Mouse (Mus musculus) ES-Bruce4 (cell line): ENCODE data around the gene Meis2. TPM values are rescaled to one million over a fixed set of nuclear protein-coding genes. Genes with fewer than 3 reads are reported as not detected.

ENCODE experiments used
- H3K27ac ChIP-seq: 2 replicates; pipeline ENCODE4 v1.5.1; 2012; ENCODE audit warnings: low read length, inconsistent platforms; ENCODE audit not compliant: insufficient read depth
- H3K27me3 ChIP-seq: 2 replicates; pipeline ENCODE4 v1.6.1; 2012; ENCODE audit warnings: mild to moderate bottlenecking, low read length, inconsistent platforms; ENCODE audit not compliant: control insufficient read depth, poor library complexity, insufficient read depth, severe bottlenecking
- H3K36me3 ChIP-seq: 2 replicates; pipeline ENCODE4 v1.6.1; 2012; ENCODE audit warnings: inconsistent platforms, mild to moderate bottlenecking, low read length, moderate library complexity; ENCODE audit not compliant: control insufficient read depth, poor library complexity, insufficient read depth, severe bottlenecking
- H3K4me1 ChIP-seq: one replicate; pipeline ENCODE4 v1.8.1; 2011; ENCODE audit warnings: low read length; ENCODE audit not compliant: control insufficient read depth, insufficient read depth
- H3K4me3 ChIP-seq: 2 replicates; pipeline ENCODE4 v1.5.1; 2011; ENCODE audit warnings: low read depth, mild to moderate bottlenecking, low read length
- H3K9ac ChIP-seq: 2 replicates; pipeline ENCODE4 v1.6.1; 2012; ENCODE audit warnings: low read depth, mild to moderate bottlenecking, inconsistent platforms; ENCODE audit not compliant: poor library complexity, severe bottlenecking
- H3K9me3 ChIP-seq: replicated peaks from 2 replicates; pipeline ENCODE4 v1.6.1; 2012; ENCODE audit warnings: mild to moderate bottlenecking, low read length, inconsistent platforms; ENCODE audit not compliant: control insufficient read depth, poor library complexity, insufficient read depth, severe bottlenecking
- CTCF ChIP-seq: IDR thresholded peaks from one replicate; pipeline ENCODE4 v1.8.1; 2011; ENCODE audit warnings: low read depth, low read length
- EP300 ChIP-seq: IDR thresholded peaks from 2 replicates; pipeline ENCODE4 v1.6.1; 2011; ENCODE audit warnings: low read depth, low read length; ENCODE audit not compliant: insufficient read depth
- POLR2A ChIP-seq: IDR thresholded peaks from one replicate; pipeline ENCODE4 v1.8.1; 2011; ENCODE audit warnings: low read length; ENCODE audit not compliant: insufficient read depth
- polyA plus RNA-seq: library from polyadenylated mRNA; stranded (reverse); fragments of >200 nt; gene quantifications from 2 replicates; pipeline ENCODE4 v1.2.4, GENCODE M21; 2011; ENCODE audit warnings: low read depth; ENCODE audit not compliant: missing spikeins, insufficient read depth, insufficient read length

Meis2 gene
- polyA plus RNA-seq, 1 experiment, result 1.5 TPM

- TF ChIP-seq CTCF (no peak), EP300 (no peak), POLR2A (no peak)
- H3K9me3 ChIP-seq, result no peaks in the 10 kb centered on the region
- H3K4me3 ChIP-seq, result no peak overlapping the region
- no peaks in the 10 kb centered on the region for H3K36me3 ChIP-seq
- no peak overlapping the region for H3K27ac ChIP-seq
- H3K9ac ChIP-seq, result no peak overlapping the region
- H3K27me3 ChIP-seq, result peaks cover 31% of the 10 kb centered on the region
- H3K4me1 ChIP-seq, result no peaks in the 10 kb centered on the region
Measured at GRCm38 (mm10) chr2:116074061-116074460, 8.4 kb upstream of the Meis2 start.

GRCm38 (mm10) chr2:116073311-116073904 is 7.8 kb upstream of the Meis2 start:
- peaks cover 36% of the 10 kb centered on the region for H3K27me3 ChIP-seq
- no peaks in the 10 kb centered on the region for H3K4me1 ChIP-seq

GRCm38 (mm10) chr2:116072706-116073105 is 7.1 kb upstream of the Meis2 start:
- Histone ChIP-seq H3K4me1 (no peaks in the 10 kb centered on the region), H3K27ac (no peak overlapping the region), H3K4me3 (no peak overlapping the region), H3K27me3 (peaks cover 40% of the 10 kb centered on the region), H3K9me3 (no peaks in the 10 kb centered on the region), H3K9ac (no peak overlapping the region), H3K36me3 (no peaks in the 10 kb centered on the region)
- no peak for TF ChIP-seq POLR2A
- TF ChIP-seq EP300, result no peak
- TF ChIP-seq CTCF, result no peak

More at GRCm38 (mm10) chr2:116073311-116073904, 7.8 kb upstream of the Meis2 start:
- Histone ChIP-seq H3K36me3 (no peaks in the 10 kb centered on the region), H3K9me3 (no peaks in the 10 kb centered on the region), H3K4me3 (no peak overlapping the region), H3K9ac (no peak overlapping the region), H3K27ac (no peak overlapping the region)
- TF ChIP-seq CTCF, result no peak

GRCm38 (mm10) chr2:116072321-116072640 is 6.6 kb upstream of the Meis2 start:
- Histone ChIP-seq H3K27ac (no peak overlapping the region), H3K36me3 (no peaks in the 10 kb centered on the region), H3K9me3 (no peaks in the 10 kb centered on the region), H3K4me3 (no peak overlapping the region), H3K27me3 (peaks cover 42% of the 10 kb centered on the region), H3K4me1 (no peaks in the 10 kb centered on the region), H3K9ac (no peak overlapping the region)
- no peak for TF ChIP-seq CTCF
- no peak for TF ChIP-seq EP300
- no peak for TF ChIP-seq POLR2A

GRCm38 (mm10) chr2:116071571-116072320 is 6.1 kb upstream of the Meis2 start:
- Histone ChIP-seq H3K36me3 (no peaks in the 10 kb centered on the region), H3K9ac (no peak overlapping the region), H3K9me3 (no peaks in the 10 kb centered on the region), H3K4me3 (no peak overlapping the region), H3K27ac (no peak overlapping the region), H3K27me3 (peaks cover 39% of the 10 kb centered on the region), H3K4me1 (no peaks in the 10 kb centered on the region)
- no peak for TF ChIP-seq EP300
- peak; percentile 69 for TF ChIP-seq CTCF

GRCm38 (mm10) chr2:116070614-116071425 is 5.2 kb upstream of the Meis2 start:
- Histone ChIP-seq H3K9ac (no peak overlapping the region), H3K36me3 (no peaks in the 10 kb centered on the region), H3K27ac (no peak overlapping the region), H3K4me1 (no peaks in the 10 kb centered on the region), H3K9me3 (no peaks in the 10 kb centered on the region), H3K27me3 (peaks cover 40% of the 10 kb centered on the region), H3K4me3 (no peak overlapping the region)
- TF ChIP-seq POLR2A (no peak), EP300 (no peak), CTCF (no peak)
